Mouse (Mus musculus): ENCODE measurements around the gene Tdrd7. TPM values are rescaled to one million over a fixed set of nuclear protein-coding genes. Genes with fewer than 3 reads are reported as not detected.
A peak's percentile ranks its signal among the peaks of the same experiment; 100 is the strongest.

Gene Tdrd7
- total and polyA plus RNA-seq, 2 experiments, result 10.9 to 27.8 TPM

DNA sequence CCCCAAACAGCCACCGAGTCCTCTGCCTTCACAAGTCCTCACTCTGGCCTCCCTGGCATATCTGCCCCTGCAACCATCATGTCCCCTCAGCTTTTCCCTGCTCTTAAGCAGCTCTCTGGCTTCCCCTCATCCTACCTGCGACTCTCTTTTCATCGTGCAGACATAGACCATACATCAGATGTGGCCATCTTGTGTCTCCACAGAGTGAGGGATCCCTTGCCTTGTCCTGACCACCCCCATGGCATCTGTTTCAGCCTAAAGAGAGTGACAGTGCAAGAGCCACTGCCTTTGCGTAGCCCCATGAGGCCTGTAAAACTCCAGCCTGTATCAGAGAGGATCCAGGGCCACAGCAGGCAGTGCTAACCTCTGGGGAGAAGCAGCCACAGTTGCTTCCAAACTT is 63.6 kb downstream of the Tdrd7 start:
- H3K36me3 ChIP-seq (ENCODE audit: control insufficient read depth, insufficient read depth, low read length), result peaks cover 4% of the 10 kb centered on the region; the same call in 1 of the 2 replicates
- TF ChIP-seq POLR2A (IDR thresholded peaks at IDR 0.05; ENCODE audit: extremely low read depth, insufficient read depth, low read length) (no peak), CTCF (IDR thresholded peaks at IDR 0.05; ENCODE audit: low read depth, low read length) (no peak)
- no peak overlapping the region for H3K27ac ChIP-seq (replicated peaks; ENCODE audit: insufficient read depth, low read depth, low read length)
- no peaks in the 10 kb centered on the region for H3K79me2 ChIP-seq (ENCODE audit: control insufficient read depth, insufficient read depth, low read length)
- 93% methylated on average over 4 of the region's 4 CpGs for WGBS
- no peak for DNase-seq (ENCODE audit: extremely low read depth, low read depth, low spot score)
- no peaks in the 10 kb centered on the region for H3K4me1 ChIP-seq (ENCODE audit: control insufficient read depth, insufficient read depth, low read length)
- no peaks in the 10 kb centered on the region for H3K27me3 ChIP-seq (ENCODE audit: control insufficient read depth, insufficient read depth, low read length)
- no peak overlapping the region for H3K4me3 ChIP-seq (ENCODE audit: insufficient read depth, low read depth, low read length)
- no peak overlapping the region for H3K9ac ChIP-seq (ENCODE audit: low read depth, low read length)

DNA sequence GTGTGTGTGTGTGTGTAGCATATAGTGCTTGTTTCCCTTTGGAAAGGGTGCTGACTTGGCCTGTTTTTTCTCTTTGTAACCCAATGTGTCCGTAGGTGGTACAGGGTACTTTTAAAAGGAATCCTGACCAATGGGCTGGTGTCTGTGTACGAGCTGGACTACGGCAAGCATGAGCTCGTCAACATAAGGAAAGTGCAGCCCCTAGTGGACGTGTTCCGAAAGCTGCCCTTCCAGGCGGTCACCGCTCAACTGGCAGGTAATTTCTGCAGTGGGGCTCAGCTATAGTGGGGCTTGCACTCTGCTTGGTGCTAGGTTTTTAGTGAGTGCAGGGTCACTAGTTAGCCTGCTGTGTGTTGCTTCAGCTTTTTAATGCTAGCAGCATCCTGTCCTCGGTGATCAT is 64.4 kb downstream of the Tdrd7 start:
- 81% methylated on average over 9 of the region's 9 CpGs for WGBS
- Histone ChIP-seq H3K36me3 (ENCODE audit: control insufficient read depth, insufficient read depth, low read length) (peaks cover 7% of the 10 kb centered on the region; the same call in 1 of the 2 replicates), H3K4me3 (ENCODE audit: insufficient read depth, low read depth, low read length) (no peak overlapping the region), H3K27me3 (ENCODE audit: control insufficient read depth, insufficient read depth, low read length) (no peaks in the 10 kb centered on the region), H3K9ac (ENCODE audit: low read depth, low read length) (no peak overlapping the region), H3K79me2 (ENCODE audit: control insufficient read depth, insufficient read depth, low read length) (no peaks in the 10 kb centered on the region), H3K4me1 (ENCODE audit: control insufficient read depth, insufficient read depth, low read length) (no peaks in the 10 kb centered on the region), H3K27ac (replicated peaks; ENCODE audit: insufficient read depth, low read depth, low read length) (no peak overlapping the region)
- TF ChIP-seq CTCF (IDR thresholded peaks at IDR 0.05; ENCODE audit: low read depth, low read length) (peak; percentile 21; the same call in 1 of the 2 replicates), POLR2A (IDR thresholded peaks at IDR 0.05; ENCODE audit: extremely low read depth, insufficient read depth, low read length) (no peak)
- DNase-seq (ENCODE audit: extremely low read depth, low read depth, low spot score), result no peak

DNA sequence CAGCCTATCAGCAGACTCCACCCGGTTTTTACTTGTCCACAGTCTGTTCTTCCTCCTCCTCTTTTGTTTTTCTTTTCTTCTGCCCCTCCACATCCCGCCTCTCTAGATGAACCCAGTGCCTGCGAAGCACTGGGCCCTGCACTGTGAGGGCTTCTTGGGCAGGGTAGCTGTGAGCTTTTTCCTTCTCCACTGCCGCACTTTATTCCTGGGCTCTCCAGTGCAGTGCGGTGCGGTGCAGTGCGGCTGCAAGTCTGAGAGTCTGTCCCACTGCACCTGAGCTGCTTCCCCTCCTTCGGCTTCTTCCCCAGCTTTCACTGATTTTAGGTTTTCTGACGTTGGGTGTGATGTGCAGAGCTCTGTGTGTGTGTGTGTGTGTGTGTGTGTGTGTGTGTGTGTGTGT is 67.3 kb downstream of the Tdrd7 start:
- H3K36me3 ChIP-seq (ENCODE audit: control insufficient read depth, insufficient read depth, low read length), result peaks cover 5% of the 10 kb centered on the region; the same call in 1 of the 2 replicates
- 85% methylated on average over 9 of the region's 9 CpGs for WGBS
- no peaks in the 10 kb centered on the region for H3K4me1 ChIP-seq (ENCODE audit: control insufficient read depth, insufficient read depth, low read length)
- H3K79me2 ChIP-seq (ENCODE audit: control insufficient read depth, insufficient read depth, low read length), result no peaks in the 10 kb centered on the region
- DNase-seq (ENCODE audit: extremely low read depth, low read depth, low spot score), result no peak
- no peak overlapping the region for H3K27ac ChIP-seq (replicated peaks; ENCODE audit: insufficient read depth, low read depth, low read length)
- no peaks in the 10 kb centered on the region; the same call in 1 of the 2 replicates for H3K27me3 ChIP-seq (ENCODE audit: control insufficient read depth, insufficient read depth, low read length)
- no peak overlapping the region for H3K9ac ChIP-seq (ENCODE audit: low read depth, low read length)
- H3K4me3 ChIP-seq (ENCODE audit: insufficient read depth, low read depth, low read length), result no peak overlapping the region
- TF ChIP-seq CTCF (IDR thresholded peaks at IDR 0.05; ENCODE audit: low read depth, low read length) (no peak), POLR2A (IDR thresholded peaks at IDR 0.05; ENCODE audit: extremely low read depth, insufficient read depth, low read length) (no peak)

DNA sequence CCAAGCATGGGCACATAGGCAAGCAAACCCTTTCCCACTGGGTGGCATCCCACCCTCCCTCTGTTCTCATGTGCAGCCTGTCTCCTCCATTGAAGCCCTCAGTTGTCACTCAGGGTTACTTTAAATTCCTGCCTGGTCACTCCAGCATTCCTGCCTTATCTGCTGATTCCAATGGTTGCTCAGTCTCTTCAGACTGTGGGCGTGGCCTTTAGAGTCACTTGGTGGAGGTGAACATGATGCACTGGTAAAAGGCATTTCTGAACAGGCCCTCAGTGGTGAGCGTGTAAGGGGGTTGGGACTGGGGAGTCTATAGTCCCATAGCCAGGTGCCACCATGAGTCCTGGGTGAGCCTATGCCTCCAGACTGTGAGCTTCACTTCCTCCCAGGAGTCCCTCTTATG is 68.1 kb downstream of the Tdrd7 start:
- no peak for DNase-seq (ENCODE audit: extremely low read depth, low read depth, low spot score)

DNA sequence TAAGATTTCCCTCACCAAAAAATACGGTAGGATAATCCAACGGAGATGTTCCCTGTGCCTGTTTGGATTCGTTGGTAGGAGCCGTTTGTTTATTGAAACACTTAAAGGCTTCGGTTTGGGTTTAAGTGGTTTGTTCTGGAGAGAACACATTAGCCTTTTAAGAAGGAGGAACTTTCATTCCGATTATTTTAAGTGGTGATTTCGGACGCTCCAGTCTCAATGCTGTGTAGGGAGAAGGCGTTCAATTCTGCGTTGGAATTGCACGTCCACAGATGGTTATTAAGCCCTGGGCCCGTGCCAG is 73.4 kb downstream of the Tdrd7 start:
- WGBS, result 7% methylated on average over 12 of the region's 12 CpGs
- Histone ChIP-seq H3K9ac (ENCODE audit: low read depth, low read length) (peak overlapping the region; percentile 2; the same call in 1 of the 2 replicates), H3K4me3 (ENCODE audit: insufficient read depth, low read depth, low read length) (peak overlapping the region; percentile 58; the same call in 1 of the 2 replicates), H3K4me1 (ENCODE audit: control insufficient read depth, insufficient read depth, low read length) (peaks cover 3% of the 10 kb centered on the region; the same call in 1 of the 2 replicates), H3K36me3 (ENCODE audit: control insufficient read depth, insufficient read depth, low read length) (peaks cover 4% of the 10 kb centered on the region; the same call in 1 of the 2 replicates), H3K27me3 (ENCODE audit: control insufficient read depth, insufficient read depth, low read length) (peaks cover 6% of the 10 kb centered on the region), H3K79me2 (ENCODE audit: control insufficient read depth, insufficient read depth, low read length) (no peaks in the 10 kb centered on the region), H3K27ac (replicated peaks; ENCODE audit: insufficient read depth, low read depth, low read length) (no peak overlapping the region)
- DNase-seq (ENCODE audit: extremely low read depth, low read depth, low spot score), result no peak
- TF ChIP-seq CTCF (IDR thresholded peaks at IDR 0.05; ENCODE audit: low read depth, low read length), result no peak
- TF ChIP-seq POLR2A (IDR thresholded peaks at IDR 0.05; ENCODE audit: extremely low read depth, insufficient read depth, low read length), result no peak

More for the DNA sequence above, 68.1 kb downstream of the Tdrd7 start:
- no peak for TF ChIP-seq POLR2A (IDR thresholded peaks at IDR 0.05; ENCODE audit: extremely low read depth, insufficient read depth, low read length)
- TF ChIP-seq CTCF (IDR thresholded peaks at IDR 0.05; ENCODE audit: low read depth, low read length), result no peak
- H3K27ac ChIP-seq (replicated peaks; ENCODE audit: insufficient read depth, low read depth, low read length), result no peak overlapping the region
- no peaks in the 10 kb centered on the region for H3K79me2 ChIP-seq (ENCODE audit: control insufficient read depth, insufficient read depth, low read length)
- H3K4me1 ChIP-seq (ENCODE audit: control insufficient read depth, insufficient read depth, low read length), result no peaks in the 10 kb centered on the region
- WGBS, result 98% methylated on average over 2 of the region's 2 CpGs
- no peak overlapping the region for H3K4me3 ChIP-seq (ENCODE audit: insufficient read depth, low read depth, low read length)
- H3K36me3 ChIP-seq (ENCODE audit: control insufficient read depth, insufficient read depth, low read length), result peaks cover 5% of the 10 kb centered on the region; the same call in 1 of the 2 replicates
- no peaks in the 10 kb centered on the region; the same call in 1 of the 2 replicates for H3K27me3 ChIP-seq (ENCODE audit: control insufficient read depth, insufficient read depth, low read length)
- no peak overlapping the region for H3K9ac ChIP-seq (ENCODE audit: low read depth, low read length)
